Mouse (Mus musculus) embryo, embryonic 10 days (tissue): ENCODE measurements around the gene Vmn2r87.
A peak's percentile ranks its signal among the peaks of the same experiment; 100 is the strongest.
"Not testable (repeated sequence)": the region's sequence is repeated elsewhere in the genome, so short reads cannot be mapped to it uniquely, and the experiment has no call there.

ENCODE experiments used
- DNase-seq: peaks from one replicate; pipeline ENCODE4 v3.0.0-alpha.2; 2015; ENCODE audit warnings: low spot score

Vmn2r87 gene

DNA sequence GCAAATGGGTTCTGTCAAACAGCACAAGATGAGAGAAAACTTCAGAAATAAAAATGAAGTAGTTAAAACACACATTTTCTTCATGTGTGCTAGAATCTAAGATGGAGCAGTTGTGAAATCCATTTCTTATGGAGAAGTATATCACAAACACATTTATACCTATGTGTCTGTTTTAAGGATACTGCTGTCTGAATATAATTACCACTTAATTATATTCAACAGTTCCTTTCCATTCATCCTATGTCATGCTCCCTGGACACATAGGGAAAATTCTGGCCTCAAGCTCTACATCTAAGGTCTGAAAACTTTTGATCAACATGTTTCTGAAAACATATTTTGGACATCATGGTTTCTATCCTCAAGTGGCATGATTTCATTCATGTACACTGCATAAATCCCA lies at the start of gene Vmn2r87:
TSS of gene Vmn2r87 (minus strand) at position 101 of the 400 bp plus-strand sequence.
- no peak for DNase-seq

DNA sequence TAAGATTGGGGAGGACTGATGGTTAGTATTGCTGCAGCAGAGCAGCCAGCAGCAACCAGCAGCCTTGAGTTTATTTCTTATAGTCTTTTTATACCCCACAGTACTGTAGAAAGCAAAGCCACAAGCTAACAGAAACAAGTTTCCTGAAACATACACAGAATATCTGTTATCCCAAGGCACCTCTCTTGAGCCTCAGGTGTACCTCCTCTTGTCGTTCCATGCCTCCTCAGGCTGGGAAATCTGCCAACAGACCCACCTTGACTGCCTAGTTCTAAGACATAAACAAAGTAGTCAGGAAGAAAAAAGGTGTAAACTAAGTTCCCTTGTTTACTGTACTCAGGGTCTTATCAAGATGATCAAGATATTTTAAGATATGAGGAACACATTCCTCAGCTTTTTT lies 47.1 kb upstream of the Vmn2r87 start:
- DNase-seq, result not testable (repeated sequence)

DNA sequence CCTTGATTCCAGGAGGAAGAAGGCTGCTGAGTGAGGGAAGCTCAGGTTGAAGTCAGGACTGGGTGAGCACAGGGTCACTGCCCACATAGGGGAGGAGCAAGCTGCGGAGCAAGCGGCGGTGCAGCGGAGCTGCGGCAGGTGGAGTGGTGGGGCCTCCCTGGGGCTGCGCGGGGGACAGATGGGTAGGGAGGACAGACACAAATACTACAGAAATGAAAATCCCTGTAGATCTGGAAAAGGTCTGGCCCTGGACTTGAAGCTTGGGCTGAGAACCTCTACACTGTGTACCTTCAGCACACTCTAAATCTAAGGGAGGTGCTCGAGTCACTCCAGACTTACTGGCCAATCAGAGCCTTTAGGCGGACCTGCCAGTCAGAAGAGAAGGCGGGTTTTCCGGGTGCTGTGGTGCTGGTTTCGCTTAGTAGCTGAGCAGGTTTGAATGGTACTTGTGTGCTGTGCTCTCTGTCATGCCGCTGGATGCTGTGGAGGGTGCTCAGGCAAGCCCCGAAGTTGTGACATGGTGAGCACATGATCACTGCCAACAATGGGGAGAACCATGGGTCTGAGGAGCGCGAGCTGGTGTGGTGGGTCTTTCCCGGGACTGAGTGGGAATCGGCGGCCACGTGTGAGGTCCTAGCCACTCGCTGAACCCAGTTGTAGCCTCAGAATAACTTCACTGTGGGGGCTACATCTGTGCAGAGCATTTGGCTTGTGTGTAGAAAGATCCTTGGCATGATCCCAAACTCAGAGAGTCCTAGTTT lies 44.9 kb upstream of the Vmn2r87 start:
- peak; percentile 73 for DNase-seq

DNA sequence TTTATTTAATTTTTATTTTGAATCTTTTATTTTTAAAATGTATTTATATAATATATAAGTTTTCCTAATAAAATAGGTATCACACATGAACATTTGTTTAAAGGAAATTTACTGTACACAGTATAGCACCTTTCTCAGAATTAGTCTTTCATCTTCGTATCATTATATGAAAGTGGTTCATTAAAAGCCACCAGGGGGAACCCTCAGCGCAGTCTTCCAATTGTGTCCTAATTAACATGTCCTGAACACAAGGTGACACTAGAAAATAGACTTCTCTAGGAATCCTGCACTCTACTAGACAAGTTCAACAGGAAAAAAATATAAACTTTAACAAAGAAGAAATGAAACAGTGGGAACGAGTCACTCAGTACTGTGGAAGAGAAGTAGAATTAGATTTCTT lies 38.9 kb upstream of the Vmn2r87 start:
- no peak for DNase-seq

DNA sequence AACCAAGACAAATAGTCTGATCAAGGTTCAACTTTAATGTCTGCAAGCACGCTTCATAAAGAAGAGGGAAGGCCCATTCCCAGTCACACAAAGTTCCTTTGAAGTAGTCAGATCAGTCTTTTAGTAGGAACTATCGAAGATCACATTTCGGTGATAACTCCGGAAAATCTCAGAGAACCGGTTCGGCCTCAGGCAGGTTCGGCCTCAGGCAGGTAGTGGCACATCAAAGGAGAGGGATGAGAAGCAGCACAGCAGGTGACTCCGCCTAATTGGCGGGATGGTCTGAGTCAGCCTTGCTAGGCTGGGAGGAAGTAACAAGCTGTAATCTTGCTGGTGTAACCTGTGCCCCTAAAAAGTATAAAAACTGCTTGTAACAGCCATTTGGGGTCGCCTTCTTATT lies 30.7 kb upstream of the Vmn2r87 start:
- no peak for DNase-seq

DNA sequence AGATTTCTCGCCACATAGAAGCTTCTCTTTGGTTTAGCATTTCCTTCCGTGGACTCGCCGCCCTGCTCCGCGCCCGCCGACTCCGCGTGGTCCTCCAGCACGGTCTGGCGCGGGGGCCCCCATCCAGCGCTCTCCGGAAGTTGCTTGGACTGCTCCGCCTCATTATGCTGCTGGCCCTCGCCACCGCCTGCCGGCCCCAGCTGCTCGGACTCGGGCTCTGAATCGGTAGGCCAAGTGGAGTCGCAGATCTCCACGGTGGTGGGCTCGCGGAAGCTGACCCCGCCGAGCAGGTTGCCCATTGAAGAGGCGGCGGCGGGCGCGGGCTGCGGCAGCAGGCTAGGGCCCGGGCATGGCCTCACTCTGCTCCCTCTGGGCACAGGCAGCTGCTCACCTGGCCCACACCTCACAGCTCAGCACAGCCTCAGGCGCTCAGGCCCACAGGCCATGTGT lies 26.9 kb downstream of the Vmn2r87 start:
- DNase-seq, result peak; percentile 80

DNA sequence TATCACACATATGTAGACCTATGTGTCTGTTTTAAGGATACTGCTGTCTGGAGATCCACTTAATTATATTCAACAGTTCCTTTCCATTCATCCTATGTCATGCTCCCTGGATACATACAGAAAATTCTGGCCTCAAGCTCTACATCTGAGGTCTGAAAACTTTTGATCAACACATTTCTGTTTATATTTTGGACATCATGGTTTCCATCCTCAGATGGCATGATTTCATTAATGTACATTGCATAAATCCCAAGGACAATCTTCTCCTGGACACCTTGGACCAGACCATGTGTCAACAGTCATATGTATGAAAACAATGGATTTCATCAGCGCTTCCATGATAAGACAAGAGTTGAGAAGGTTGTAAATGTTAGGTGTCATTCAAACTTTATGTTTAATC lies 41.2 kb downstream of the Vmn2r87 start, which contains the start of gene Vmn2r86:
TSS of gene Vmn2r86 (minus strand) at position 101 of the 400 bp plus-strand sequence.
- not testable (repeated sequence) for DNase-seq

DNA sequence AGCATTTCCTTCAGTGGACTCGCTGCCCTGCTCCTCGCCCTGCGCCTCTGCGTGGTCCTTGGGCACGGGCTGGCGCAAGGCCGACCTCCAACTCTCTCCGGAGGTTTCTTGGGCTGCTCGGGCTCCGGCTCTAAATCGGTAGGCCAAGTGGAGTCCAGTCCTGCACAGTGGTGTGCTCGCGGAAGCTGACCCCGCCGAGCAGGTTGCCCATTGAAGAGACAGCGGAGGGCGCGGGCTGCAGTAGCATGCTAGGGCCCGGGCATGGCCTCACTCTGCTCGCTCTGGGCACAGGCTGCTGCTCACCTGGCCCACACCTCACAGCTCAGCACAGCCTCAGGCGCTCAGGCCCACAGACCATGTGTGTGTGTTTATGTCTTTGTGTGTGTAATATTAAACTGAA lies 52.4 kb downstream of the Vmn2r87 start:
- DNase-seq, result no peak

DNA sequence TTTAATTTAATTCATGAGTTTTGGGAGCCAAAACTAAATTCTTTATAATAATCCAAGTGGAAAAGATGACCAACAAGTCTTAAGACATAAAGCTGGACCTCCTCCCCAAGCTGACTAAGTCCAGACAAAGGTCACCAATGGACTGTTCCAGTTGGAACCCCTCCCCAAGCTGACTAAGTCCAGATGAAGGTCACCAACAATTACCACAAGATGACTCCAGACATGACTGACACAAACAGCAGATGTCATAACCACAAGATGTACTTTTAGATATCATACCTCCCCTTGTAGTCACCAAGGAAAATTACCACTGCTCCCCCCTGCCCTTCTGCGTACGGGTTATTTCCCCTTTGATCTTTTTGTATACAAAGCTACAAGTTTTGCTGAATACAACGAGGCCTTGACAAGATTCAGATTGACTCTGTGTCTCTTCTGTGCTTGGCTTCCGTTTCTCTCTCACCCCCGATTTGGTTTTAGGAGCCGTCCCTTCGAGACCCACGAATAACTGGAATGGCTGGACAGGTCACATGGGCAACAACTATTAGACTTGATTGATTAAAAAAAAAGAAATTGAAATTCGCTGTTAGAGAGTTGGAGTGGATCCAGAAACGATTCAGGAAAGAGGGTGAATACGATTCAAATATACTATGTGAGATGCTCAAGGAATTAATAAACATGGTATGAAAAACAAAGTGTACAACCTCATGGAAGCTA lies 62.9 kb downstream of the Vmn2r87 start:
- not testable (repeated sequence) for DNase-seq

DNA sequence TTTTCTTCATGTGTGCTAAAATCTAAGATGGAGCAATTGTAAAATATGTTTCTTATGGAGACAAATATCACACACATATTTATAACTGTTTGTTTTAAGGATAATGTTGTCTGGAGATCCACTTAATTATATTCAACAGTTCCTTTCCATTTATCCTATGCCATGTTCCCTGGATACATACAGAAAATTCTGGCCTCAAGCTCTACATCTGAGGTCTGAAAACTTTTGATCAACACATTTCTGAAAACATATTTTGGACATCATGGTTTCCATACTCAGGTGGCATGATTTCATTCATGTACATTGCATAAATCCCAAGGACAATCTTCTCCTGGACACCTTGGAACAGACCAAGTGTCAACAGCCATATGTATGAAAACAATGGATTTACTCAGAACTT lies 67.6 kb downstream of the Vmn2r87 start, which contains the start of gene Vmn2r85:
TSS of gene Vmn2r85 (minus strand) at position 101 of the 400 bp plus-strand sequence.
- not testable (repeated sequence) for DNase-seq

DNA sequence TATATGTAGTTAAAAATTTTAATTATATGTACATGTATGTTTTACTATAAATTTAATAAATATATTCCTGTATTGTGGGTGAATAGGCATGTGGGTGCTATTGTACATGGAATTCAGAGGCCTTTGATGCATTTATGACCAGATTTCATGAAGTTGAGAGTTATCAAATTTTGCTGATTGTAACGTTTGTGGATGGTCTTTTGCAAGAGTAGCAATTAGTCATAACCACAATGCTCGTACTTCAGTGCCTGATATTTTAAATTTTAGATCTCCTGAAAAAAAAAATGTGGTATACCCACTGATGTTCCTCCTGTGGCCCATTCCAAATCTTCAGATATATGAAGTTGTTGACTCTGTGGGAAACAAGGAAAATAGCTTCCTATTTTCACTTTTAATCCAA lies 74.8 kb downstream of the Vmn2r87 start:
- not testable (repeated sequence) for DNase-seq
